Mouse (Mus musculus) MEL (cell line): ENCODE results near the gene Robo1. TPM values are rescaled to one million over a fixed set of nuclear protein-coding genes. Genes with fewer than 3 reads are reported as not detected.

Experiments used
- DNase-seq: peaks from one replicate; pipeline ENCODE4 v3.0.0; 2011; ENCODE audit warnings: low read depth, low spot score
- H3K27ac ChIP-seq: 2 replicates; pipeline ENCODE4 v1.5.1; 2012; ENCODE audit warnings: low read depth, mild to moderate bottlenecking, control low read depth, low read length, moderate library complexity; ENCODE audit not compliant: control insufficient read depth
- H3K27me3 ChIP-seq, 2 experiments: fragments of 150-350 bp in 1 of 2; sonication (generic) in 1 of 2; 2 replicates each; pipeline ENCODE4 v1.6.1; 2012; ENCODE audit warnings: low read length in 2 of 2, mild to moderate bottlenecking in 2 of 2, improper control_type of control experiment in 1 of 2, moderate library complexity in 1 of 2; ENCODE audit not compliant: insufficient read depth in 2 of 2, control insufficient read depth in 1 of 2
- H3K36me3 ChIP-seq, 2 experiments: 2 replicates each; pipeline ENCODE4 v1.6.1; 2012 to 2014; ENCODE audit warnings: low read length in 2 of 2, improper control_type of control experiment in 1 of 2, inconsistent platforms in 1 of 2, mild to moderate bottlenecking in 1 of 2; ENCODE audit not compliant: insufficient read depth in 2 of 2, control insufficient read depth in 1 of 2
- H3K4me1 ChIP-seq, 2 experiments: fragments of 150-350 bp in 1 of 2; sonication (generic) in 1 of 2; 2 replicates each; pipeline ENCODE4 v1.6.1; 2012; ENCODE audit warnings: low read length in 2 of 2, improper control_type of control experiment in 1 of 2, mild to moderate bottlenecking in 1 of 2; ENCODE audit not compliant: insufficient read depth in 2 of 2, control insufficient read depth in 1 of 2
- H3K4me3 ChIP-seq, 2 experiments: fragments of 150-350 bp in 1 of 2; sonication (generic) in 1 of 2; 2 replicates each; pipeline ENCODE4 v1.5.1; 2012; ENCODE audit warnings: low read depth in 2 of 2, low read length in 2 of 2, mild to moderate bottlenecking in 2 of 2, moderate library complexity in 2 of 2, control low read depth in 1 of 2, improper control_type of control experiment in 1 of 2; ENCODE audit not compliant: control insufficient read depth in 1 of 2, insufficient read depth in 1 of 2
- H3K79me2 ChIP-seq: 2 replicates; pipeline ENCODE4 v1.6.1; 2012; ENCODE audit warnings: mild to moderate bottlenecking, low read length, moderate library complexity; ENCODE audit not compliant: control insufficient read depth, poor library complexity, insufficient read depth
- H3K9ac ChIP-seq: 2 replicates; pipeline ENCODE4 v1.6.1; 2012; ENCODE audit warnings: low read depth, mild to moderate bottlenecking, control low read depth, low read length, moderate library complexity; ENCODE audit not compliant: control insufficient read depth, poor library complexity, severe bottlenecking
- H3K9me3 ChIP-seq: fragments of 150-350 bp; sonication (generic); replicated peaks from 2 replicates; pipeline ENCODE4 v1.6.1; 2012; ENCODE audit warnings: mild to moderate bottlenecking, low read length, improper control_type of control experiment, moderate library complexity; ENCODE audit not compliant: insufficient read depth
- CHD1 ChIP-seq: IDR thresholded peaks from 2 replicates; pipeline ENCODE4 v1.6.1; 2012; ENCODE audit warnings: low read depth, mild to moderate bottlenecking, inconsistent platforms, low read length, improper control_type of control experiment
- CTCF ChIP-seq, 3 experiments: IDR thresholded peaks in 2 of 3; conservative IDR thresholded peaks in 1 of 3; 2 replicates each; pipeline ENCODE4 v1.5.1; 2011 to 2012; ENCODE audit warnings: low read length in 3 of 3, low read depth in 2 of 3, mild to moderate bottlenecking in 2 of 3, improper control_type of control experiment in 1 of 3, inconsistent platforms in 1 of 3, mixed read lengths in 1 of 3, moderate library complexity in 1 of 3; ENCODE audit not compliant: control insufficient read depth in 1 of 3, insufficient read depth in 1 of 3, poor library complexity in 1 of 3, severe bottlenecking in 1 of 3
- ELF1 ChIP-seq: IDR thresholded peaks from 2 replicates; pipeline ENCODE4 v1.6.1; 2014; ENCODE audit warnings: low read depth, mild to moderate bottlenecking, inconsistent platforms, low read length, improper control_type of control experiment, moderate library complexity
- GABPA ChIP-seq: IDR thresholded peaks from 2 replicates; pipeline ENCODE4 v1.6.1; 2012; ENCODE audit warnings: low read depth, mild to moderate bottlenecking, inconsistent platforms, low read length, improper control_type of control experiment, moderate library complexity
- GATA1 ChIP-seq: IDR thresholded peaks from 2 replicates; pipeline ENCODE4 v1.6.1; 2011; ENCODE audit warnings: low read depth, low read length, improper control_type of control experiment
- HCFC1 ChIP-seq: IDR thresholded peaks from 2 replicates; pipeline ENCODE4 v1.6.1; 2012; ENCODE audit warnings: low read depth, mild to moderate bottlenecking, inconsistent platforms, low read length, improper control_type of control experiment, moderate library complexity
- KAT2A ChIP-seq: conservative IDR thresholded peaks from 2 replicates; pipeline ENCODE4 v1.6.1; 2012; ENCODE audit warnings: low read depth, low read length, improper control_type of control experiment, inconsistent platforms
- MAFK ChIP-seq: IDR thresholded peaks from 2 replicates; pipeline ENCODE4 v1.6.1; 2011; ENCODE audit warnings: low read depth, mild to moderate bottlenecking, low read length, improper control_type of control experiment, borderline replicate concordance
- MAZ ChIP-seq: IDR thresholded peaks from 2 replicates; pipeline ENCODE4 v1.6.1; 2012; ENCODE audit warnings: low read depth, mild to moderate bottlenecking, inconsistent platforms, low read length, improper control_type of control experiment
- MEF2A ChIP-seq: IDR thresholded peaks from 2 replicates; pipeline ENCODE4 v1.6.1; 2014; ENCODE audit warnings: low read depth, mild to moderate bottlenecking, inconsistent platforms, low read length, improper control_type of control experiment; ENCODE audit not compliant: poor library complexity, insufficient replicate concordance, severe bottlenecking; ENCODE audit errors: extremely low read depth
- MXI1 ChIP-seq: IDR thresholded peaks from 2 replicates; pipeline ENCODE4 v1.6.1; 2011; ENCODE audit warnings: mild to moderate bottlenecking, low read depth, low read length, improper control_type of control experiment
- MYB ChIP-seq: IDR thresholded peaks from 2 replicates; pipeline ENCODE4 v1.6.1; 2011; ENCODE audit warnings: mild to moderate bottlenecking, low read depth, low read length, improper control_type of control experiment
- NRF1 ChIP-seq: IDR thresholded peaks from 2 replicates; pipeline ENCODE4 v1.6.1; 2014; ENCODE audit warnings: low read depth, mild to moderate bottlenecking, inconsistent platforms, low read length, improper control_type of control experiment, moderate library complexity; ENCODE audit not compliant: poor library complexity, insufficient read depth, severe bottlenecking
- POLR2A ChIP-seq, 2 experiments: IDR thresholded peaks; 2 replicates each; pipeline ENCODE4 v1.6.1; 2011 to 2012; ENCODE audit warnings: low read length in 2 of 2, mild to moderate bottlenecking in 2 of 2, control low read depth in 1 of 2, improper control_type of control experiment in 1 of 2, low read depth in 1 of 2, moderate library complexity in 1 of 2; ENCODE audit not compliant: control insufficient read depth in 1 of 2, insufficient read depth in 1 of 2, poor library complexity in 1 of 2
- POLR2AphosphoS2 ChIP-seq: IDR thresholded peaks from 2 replicates; pipeline ENCODE4 v1.6.1; 2011; ENCODE audit warnings: low read length, improper control_type of control experiment
- RAD21 ChIP-seq: IDR thresholded peaks from 2 replicates; pipeline ENCODE4 v1.6.1; 2011; ENCODE audit warnings: mild to moderate bottlenecking, low read depth, low read length, improper control_type of control experiment
- TAL1 ChIP-seq: IDR thresholded peaks from 2 replicates; pipeline ENCODE4 v1.6.1; 2012; ENCODE audit warnings: mild to moderate bottlenecking, inconsistent platforms, low read length, moderate library complexity, mixed read lengths
- TBP ChIP-seq: IDR thresholded peaks from 2 replicates; pipeline ENCODE4 v1.8.0; 2011; ENCODE audit warnings: low read depth, low read length, improper control_type of control experiment
- TCF12 ChIP-seq: IDR thresholded peaks from 2 replicates; pipeline ENCODE4 v1.6.1; 2014; ENCODE audit warnings: low read depth, mild to moderate bottlenecking, inconsistent platforms, low read length, improper control_type of control experiment, moderate library complexity
- UBTF ChIP-seq: IDR thresholded peaks from 2 replicates; pipeline ENCODE4 v1.6.1; 2012; ENCODE audit warnings: low read depth, mild to moderate bottlenecking, inconsistent platforms, low read length, improper control_type of control experiment, moderate library complexity, borderline replicate concordance; ENCODE audit not compliant: insufficient read depth
- USF1 ChIP-seq: IDR thresholded peaks from 2 replicates; pipeline ENCODE4 v1.6.1; 2014; ENCODE audit warnings: low read depth, mild to moderate bottlenecking, inconsistent platforms, low read length, improper control_type of control experiment, moderate library complexity
- USF2 ChIP-seq, 2 experiments: IDR thresholded peaks; 2 replicates each; pipeline ENCODE4 v1.6.1; 2011 to 2012; ENCODE audit warnings: improper control_type of control experiment in 2 of 2, low read length in 2 of 2, borderline replicate concordance in 1 of 2, inconsistent platforms in 1 of 2, low read depth in 1 of 2, mild to moderate bottlenecking in 1 of 2; ENCODE audit not compliant: insufficient read depth in 1 of 2
- ZNF384 ChIP-seq: IDR thresholded peaks from 2 replicates; pipeline ENCODE4 v1.6.1; 2012; ENCODE audit warnings: low read depth, mild to moderate bottlenecking, inconsistent platforms, low read length, improper control_type of control experiment
- polyA plus RNA-seq, 2 experiments: library from polyadenylated mRNA; stranded (reverse) in 1 of 2; unstranded in 1 of 2; fragments of >175 nt in 1 of 2; fragments of >200 nt in 1 of 2; gene quantifications; 2 replicates each; pipeline versions ENCODE4 v1.2.1 to v1.2.4; 2012; ENCODE audit warnings: low replicate concordance in 2 of 2, low read depth in 1 of 2; ENCODE audit not compliant: insufficient read length in 2 of 2, insufficient read depth in 1 of 2, missing spikeins in 1 of 2
- total RNA-seq: library from RNA; depleted of rRNA; stranded (reverse); fragments of 300-350 nt; gene quantifications from 2 replicates; pipeline ENCODE4 v1.2.3, GENCODE M21; 2012

The Robo1 gene
- total and polyA plus RNA-seq, 3 experiments: not detected

DNA sequence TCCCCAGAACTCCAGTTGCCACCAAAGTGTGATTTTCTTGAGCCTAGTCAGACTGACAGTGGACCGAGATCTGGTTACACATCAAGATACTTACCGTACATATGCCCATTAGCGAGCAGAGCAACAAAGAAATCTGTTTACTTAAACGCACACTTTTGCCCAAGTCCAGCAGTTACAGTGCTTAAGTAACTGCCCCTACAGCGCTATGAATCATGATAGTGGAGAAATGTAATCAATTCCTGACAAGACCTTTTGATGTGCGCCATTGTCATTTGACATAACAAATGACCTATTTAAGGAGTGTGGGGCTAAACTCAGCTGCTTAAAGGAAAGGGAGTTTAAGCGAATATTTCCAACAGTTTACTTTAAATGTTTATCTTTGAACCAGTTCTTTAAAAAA lies 104.8 kb downstream of the Robo1 start:
- no peaks in the 10 kb centered on the region for H3K36me3 ChIP-seq
- DNase-seq: no peak
- no peaks in the 10 kb centered on the region for H3K27me3 ChIP-seq
- no peaks in the 10 kb centered on the region for H3K4me1 ChIP-seq
- no peaks in the 10 kb centered on the region for H3K79me2 ChIP-seq
- H3K9me3 ChIP-seq: no peaks in the 10 kb centered on the region
- TF ChIP-seq GATA1: no peak
- TF ChIP-seq, all 39 proteins: peak for 0
- Histone ChIP-seq H3K9ac (no peak overlapping the region), H3K4me3 (no peak overlapping the region), H3K27ac (no peak overlapping the region)

- TF ChIP-seq GABPA (no peak), KAT2A (no peak), CHD1 (no peak)
- Histone ChIP-seq H3K36me3 (no peaks in the 10 kb centered on the region), H3K27ac (no peak overlapping the region), H3K4me1 (no peaks in the 10 kb centered on the region), H3K9ac (no peak overlapping the region), H3K27me3 (no peaks in the 10 kb centered on the region), H3K79me2 (no peaks in the 10 kb centered on the region), H3K4me3 (no peak overlapping the region), H3K9me3 (no peaks in the 10 kb centered on the region)
- DNase-seq: no peak
These were observed 111.4 kb downstream of the Robo1 start for GRCm38 (mm10) chr16:72419328-72420066.

DNA sequence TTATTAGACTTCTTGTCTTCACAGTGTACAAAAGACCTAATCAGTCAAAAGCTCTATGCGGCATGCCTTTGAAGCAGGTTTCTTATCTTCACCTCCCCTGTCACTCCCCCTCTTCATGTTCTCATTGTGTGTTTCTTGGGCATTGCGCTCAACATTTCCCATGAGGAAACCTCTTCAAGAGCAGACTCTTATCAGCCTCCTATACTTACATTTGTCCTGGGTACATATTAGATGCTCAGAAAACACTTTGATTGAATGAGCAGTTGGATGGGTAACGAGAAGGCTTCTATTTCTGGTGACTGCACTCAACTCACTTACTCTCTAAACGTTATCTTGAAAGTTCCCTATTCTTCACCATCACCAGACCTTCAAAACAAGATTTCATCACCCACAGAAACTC lies 114.3 kb downstream of the Robo1 start:
- Histone ChIP-seq H3K9me3 (no peaks in the 10 kb centered on the region), H3K9ac (no peak overlapping the region), H3K27ac (no peak overlapping the region), H3K36me3 (no peaks in the 10 kb centered on the region), H3K27me3 (no peaks in the 10 kb centered on the region), H3K79me2 (no peaks in the 10 kb centered on the region), H3K4me3 (no peak overlapping the region), H3K4me1 (no peaks in the 10 kb centered on the region)
- DNase-seq: no peak
- TF ChIP-seq HCFC1: no peak
- TF ChIP-seq TBP: no peak
- no peak for TF ChIP-seq ZNF384
- no peak for TF ChIP-seq NRF1
- no peak for TF ChIP-seq USF1
- no peak for TF ChIP-seq UBTF
- TF ChIP-seq CTCF (IDR thresholded peaks at IDR 0.05 in 2 of 3, conservative IDR thresholded peaks at IDR 0.05 in 1 of 3; ENCODE audit: control insufficient read depth in 1 of 3, insufficient read depth in 1 of 3, low read depth in 2 of 3, low read length in 3 of 3, poor library complexity in 1 of 3, severe bottlenecking in 1 of 3): no peak
- TF ChIP-seq MEF2A: no peak
- TF ChIP-seq ELF1: no peak
- TF ChIP-seq USF2 (IDR thresholded peaks at IDR 0.05; ENCODE audit: borderline replicate concordance in 1 of 2, insufficient read depth in 1 of 2, low read depth in 1 of 2, low read length in 2 of 2): no peak
- no peak for TF ChIP-seq GABPA
- TF ChIP-seq POLR2AphosphoS2: no peak
- TF ChIP-seq TAL1: no peak
- TF ChIP-seq MXI1: no peak
- no peak for TF ChIP-seq MAZ
- TF ChIP-seq TCF12: no peak
- no peak for TF ChIP-seq POLR2A (IDR thresholded peaks at IDR 0.05; ENCODE audit: control insufficient read depth in 1 of 2, insufficient read depth in 1 of 2, low read depth in 1 of 2, low read length in 2 of 2, poor library complexity in 1 of 2)
- TF ChIP-seq MAFK: no peak
- no peak for TF ChIP-seq RAD21
- TF ChIP-seq MYB: no peak
